Mouse (Mus musculus): Measurements from ENCODE around the gene Gm20388. TPM values are rescaled to one million over a fixed set of nuclear protein-coding genes. Genes with fewer than 3 reads are reported as not detected.

Gm20388 gene
- polyA plus RNA-seq, 1 experiment = 28.1 TPM

- no peaks in the 10 kb centered on the region for H3K36me3 ChIP-seq (ENCODE audit: control insufficient read depth, insufficient read depth, low read length, poor library complexity, severe bottlenecking)
- TF ChIP-seq CTCF (IDR thresholded peaks at IDR 0.05; ENCODE audit: low read depth, low read length) = no peak
- no peak for TF ChIP-seq POLR2A (IDR thresholded peaks at IDR 0.05; ENCODE audit: insufficient read depth, low read length)
- no peak for TF ChIP-seq EP300 (IDR thresholded peaks at IDR 0.05; ENCODE audit: insufficient read depth, low read depth, low read length)
- H3K27me3 ChIP-seq (ENCODE audit: control insufficient read depth, insufficient read depth, low read length, poor library complexity, severe bottlenecking) = no peaks in the 10 kb centered on the region
- no peaks in the 10 kb centered on the region for H3K9me3 ChIP-seq (replicated peaks; ENCODE audit: control insufficient read depth, insufficient read depth, low read length, poor library complexity, severe bottlenecking)
- H3K4me3 ChIP-seq (ENCODE audit: low read depth, low read length) = no peak overlapping the region
- H3K27ac ChIP-seq (ENCODE audit: insufficient read depth, low read length) = no peak overlapping the region
- no peaks in the 10 kb centered on the region for H3K4me1 ChIP-seq (ENCODE audit: control insufficient read depth, insufficient read depth, low read length)
- H3K9ac ChIP-seq (ENCODE audit: low read depth, poor library complexity, severe bottlenecking) = no peak overlapping the region
These were observed 852.6 kb downstream of the Gm20388 start for GRCm38 (mm10) chr8:120763267-120763666.

- no peaks in the 10 kb centered on the region for H3K9me3 ChIP-seq (replicated peaks; ENCODE audit: control insufficient read depth, insufficient read depth, low read length, poor library complexity, severe bottlenecking)
- no peaks in the 10 kb centered on the region for H3K4me1 ChIP-seq (ENCODE audit: control insufficient read depth, insufficient read depth, low read length)
- H3K27me3 ChIP-seq (ENCODE audit: control insufficient read depth, insufficient read depth, low read length, poor library complexity, severe bottlenecking) = no peaks in the 10 kb centered on the region
- no peaks in the 10 kb centered on the region for H3K36me3 ChIP-seq (ENCODE audit: control insufficient read depth, insufficient read depth, low read length, poor library complexity, severe bottlenecking)
- TF ChIP-seq EP300 (IDR thresholded peaks at IDR 0.05; ENCODE audit: insufficient read depth, low read depth, low read length) (no peak), POLR2A (IDR thresholded peaks at IDR 0.05; ENCODE audit: insufficient read depth, low read length) (no peak), CTCF (IDR thresholded peaks at IDR 0.05; ENCODE audit: low read depth, low read length) (no peak)
- H3K9ac ChIP-seq (ENCODE audit: low read depth, poor library complexity, severe bottlenecking) = no peak overlapping the region
- H3K4me3 ChIP-seq (ENCODE audit: low read depth, low read length) = no peak overlapping the region
- H3K27ac ChIP-seq (ENCODE audit: insufficient read depth, low read length) = no peak overlapping the region
These were observed 854.0 kb downstream of the Gm20388 start for GRCm38 (mm10) chr8:120764638-120765037.

- H3K36me3 ChIP-seq (ENCODE audit: control insufficient read depth, insufficient read depth, low read length, poor library complexity, severe bottlenecking) = no peaks in the 10 kb centered on the region
- no peaks in the 10 kb centered on the region for H3K27me3 ChIP-seq (ENCODE audit: control insufficient read depth, insufficient read depth, low read length, poor library complexity, severe bottlenecking)
- no peak overlapping the region for H3K27ac ChIP-seq (ENCODE audit: insufficient read depth, low read length)
- no peak overlapping the region for H3K4me3 ChIP-seq (ENCODE audit: low read depth, low read length)
- H3K4me1 ChIP-seq (ENCODE audit: control insufficient read depth, insufficient read depth, low read length) = no peaks in the 10 kb centered on the region
- TF ChIP-seq POLR2A (IDR thresholded peaks at IDR 0.05; ENCODE audit: insufficient read depth, low read length) = no peak
- no peak for TF ChIP-seq EP300 (IDR thresholded peaks at IDR 0.05; ENCODE audit: insufficient read depth, low read depth, low read length)
- TF ChIP-seq CTCF (IDR thresholded peaks at IDR 0.05; ENCODE audit: low read depth, low read length) = no peak
- H3K9me3 ChIP-seq (replicated peaks; ENCODE audit: control insufficient read depth, insufficient read depth, low read length, poor library complexity, severe bottlenecking) = no peaks in the 10 kb centered on the region
- no peak overlapping the region for H3K9ac ChIP-seq (ENCODE audit: low read depth, poor library complexity, severe bottlenecking)
These were observed 856.0 kb downstream of the Gm20388 start for GRCm38 (mm10) chr8:120766622-120767021.

- Histone ChIP-seq H3K27me3 (ENCODE audit: control insufficient read depth, insufficient read depth, low read length, poor library complexity, severe bottlenecking) (no peaks in the 10 kb centered on the region), H3K27ac (ENCODE audit: insufficient read depth, low read length) (no peak overlapping the region), H3K36me3 (ENCODE audit: control insufficient read depth, insufficient read depth, low read length, poor library complexity, severe bottlenecking) (no peaks in the 10 kb centered on the region), H3K9me3 (replicated peaks; ENCODE audit: control insufficient read depth, insufficient read depth, low read length, poor library complexity, severe bottlenecking) (no peaks in the 10 kb centered on the region), H3K9ac (ENCODE audit: low read depth, poor library complexity, severe bottlenecking) (no peak overlapping the region), H3K4me1 (ENCODE audit: control insufficient read depth, insufficient read depth, low read length) (no peaks in the 10 kb centered on the region), H3K4me3 (ENCODE audit: low read depth, low read length) (no peak overlapping the region)
- TF ChIP-seq POLR2A (IDR thresholded peaks at IDR 0.05; ENCODE audit: insufficient read depth, low read length) (no peak), EP300 (IDR thresholded peaks at IDR 0.05; ENCODE audit: insufficient read depth, low read depth, low read length) (no peak), CTCF (IDR thresholded peaks at IDR 0.05; ENCODE audit: low read depth, low read length) (no peak)
These were observed 858.0 kb downstream of the Gm20388 start for GRCm38 (mm10) chr8:120768454-120769218.

GRCm38 (mm10) chr8:120777184-120777583 is 866.5 kb downstream of the Gm20388 start:
- Histone ChIP-seq H3K9me3 (replicated peaks; ENCODE audit: control insufficient read depth, insufficient read depth, low read length, poor library complexity, severe bottlenecking) (no peaks in the 10 kb centered on the region), H3K4me3 (ENCODE audit: low read depth, low read length) (no peak overlapping the region), H3K27ac (ENCODE audit: insufficient read depth, low read length) (no peak overlapping the region), H3K9ac (ENCODE audit: low read depth, poor library complexity, severe bottlenecking) (no peak overlapping the region), H3K36me3 (ENCODE audit: control insufficient read depth, insufficient read depth, low read length, poor library complexity, severe bottlenecking) (no peaks in the 10 kb centered on the region), H3K27me3 (ENCODE audit: control insufficient read depth, insufficient read depth, low read length, poor library complexity, severe bottlenecking) (no peaks in the 10 kb centered on the region), H3K4me1 (ENCODE audit: control insufficient read depth, insufficient read depth, low read length) (no peaks in the 10 kb centered on the region)
- TF ChIP-seq CTCF (IDR thresholded peaks at IDR 0.05; ENCODE audit: low read depth, low read length) = no peak
- no peak for TF ChIP-seq POLR2A (IDR thresholded peaks at IDR 0.05; ENCODE audit: insufficient read depth, low read length)
- no peak for TF ChIP-seq EP300 (IDR thresholded peaks at IDR 0.05; ENCODE audit: insufficient read depth, low read depth, low read length)

GRCm38 (mm10) chr8:120777732-120778131 is 867.1 kb downstream of the Gm20388 start:
- no peaks in the 10 kb centered on the region for H3K36me3 ChIP-seq (ENCODE audit: control insufficient read depth, insufficient read depth, low read length, poor library complexity, severe bottlenecking)
- no peaks in the 10 kb centered on the region for H3K4me1 ChIP-seq (ENCODE audit: control insufficient read depth, insufficient read depth, low read length)
- H3K9me3 ChIP-seq (replicated peaks; ENCODE audit: control insufficient read depth, insufficient read depth, low read length, poor library complexity, severe bottlenecking) = no peaks in the 10 kb centered on the region
- no peak overlapping the region for H3K27ac ChIP-seq (ENCODE audit: insufficient read depth, low read length)
- H3K4me3 ChIP-seq (ENCODE audit: low read depth, low read length) = no peak overlapping the region
- no peak for TF ChIP-seq POLR2A (IDR thresholded peaks at IDR 0.05; ENCODE audit: insufficient read depth, low read length)
- no peak for TF ChIP-seq EP300 (IDR thresholded peaks at IDR 0.05; ENCODE audit: insufficient read depth, low read depth, low read length)
- no peak for TF ChIP-seq CTCF (IDR thresholded peaks at IDR 0.05; ENCODE audit: low read depth, low read length)
- H3K27me3 ChIP-seq (ENCODE audit: control insufficient read depth, insufficient read depth, low read length, poor library complexity, severe bottlenecking) = no peaks in the 10 kb centered on the region
- no peak overlapping the region for H3K9ac ChIP-seq (ENCODE audit: low read depth, poor library complexity, severe bottlenecking)

Data from ES-Bruce4 (cell line).